Mouse (Mus musculus) testis, adult 2 months (tissue): Measurements from ENCODE around the gene Galnt10. TPM values are rescaled to one million over a fixed set of nuclear protein-coding genes. Genes with fewer than 3 reads are reported as not detected.

Source experiments
- H3K27ac ChIP-seq: fragments of 200-500 bp; 2 replicates; pipeline ENCODE4 v1.5.1; 2012; ENCODE audit warnings: low read depth, low read length; ENCODE audit not compliant: control insufficient read depth, insufficient read depth
- H3K27me3 ChIP-seq: fragments of 200-500 bp; 2 replicates; pipeline ENCODE4 v1.6.1; 2012; ENCODE audit warnings: mild to moderate bottlenecking, low read length, moderate library complexity; ENCODE audit not compliant: control insufficient read depth, insufficient read depth
- H3K36me3 ChIP-seq: fragments of 200-500 bp; 2 replicates; pipeline ENCODE4 v1.6.1; 2012; ENCODE audit warnings: mild to moderate bottlenecking, low read length; ENCODE audit not compliant: control insufficient read depth, insufficient read depth
- H3K4me1 ChIP-seq: fragments of 200-500 bp; 2 replicates; pipeline ENCODE4 v1.6.1; 2012; ENCODE audit warnings: low read length; ENCODE audit not compliant: control insufficient read depth, insufficient read depth
- H3K4me3 ChIP-seq: fragments of 200-500 bp; 2 replicates; pipeline ENCODE4 v1.5.1; 2012; ENCODE audit warnings: low read depth, mild to moderate bottlenecking, low read length, moderate library complexity, mixed read lengths; ENCODE audit not compliant: control insufficient read depth
- CTCF ChIP-seq: fragments of 200-500 bp; IDR thresholded peaks from 2 replicates; pipeline ENCODE4 v1.5.1; 2012; ENCODE audit warnings: low read depth, mild to moderate bottlenecking, inconsistent platforms, low read length, moderate library complexity; ENCODE audit not compliant: control insufficient read depth, insufficient read depth, insufficient replicate concordance
- POLR2A ChIP-seq: fragments of 200-500 bp; IDR thresholded peaks from 2 replicates; pipeline ENCODE4 v1.6.1; 2012; ENCODE audit warnings: low read depth, mild to moderate bottlenecking, inconsistent platforms, low read length, moderate library complexity; ENCODE audit not compliant: control insufficient read depth
- polyA plus RNA-seq: library from polyadenylated mRNA; depleted of rRNA; stranded (reverse); fragments of >200 nt; gene quantifications from 2 replicates; pipeline ENCODE4 v1.2.3, GENCODE M21; 2012

The Galnt10 gene
- polyA plus RNA-seq, 1 experiment, result 25.9 TPM

- no peaks in the 10 kb centered on the region for H3K27me3 ChIP-seq
- no peaks in the 10 kb centered on the region for H3K36me3 ChIP-seq
- TF ChIP-seq CTCF (no peak), POLR2A (no peak)
- H3K4me1 ChIP-seq, result peaks cover 9% of the 10 kb centered on the region
- H3K27ac ChIP-seq, result no peak overlapping the region
- H3K4me3 ChIP-seq, result peak overlapping the region; percentile 54
These were observed 9.1 kb downstream of the Galnt10 start for GRCm38 (mm10) chr11:57654386-57654785.

- no peak for TF ChIP-seq CTCF
- no peak for TF ChIP-seq POLR2A
- Histone ChIP-seq H3K4me3 (peak overlapping the region; percentile 30), H3K4me1 (peaks cover 9% of the 10 kb centered on the region), H3K27ac (no peak overlapping the region), H3K27me3 (no peaks in the 10 kb centered on the region), H3K36me3 (no peaks in the 10 kb centered on the region)
These were observed 9.7 kb downstream of the Galnt10 start for GRCm38 (mm10) chr11:57654977-57655397.

- peak overlapping the region; percentile 24; the same call in 1 of the 2 replicates for H3K27ac ChIP-seq
- TF ChIP-seq POLR2A, result no peak; the same call in 1 of the 2 replicates
- TF ChIP-seq CTCF, result no peak
- H3K4me1 ChIP-seq, result peaks cover 9% of the 10 kb centered on the region
- no peaks in the 10 kb centered on the region for H3K36me3 ChIP-seq
- no peaks in the 10 kb centered on the region for H3K27me3 ChIP-seq
- peak overlapping the region; percentile 46 for H3K4me3 ChIP-seq
These were observed 10.6 kb downstream of the Galnt10 start for GRCm38 (mm10) chr11:57655669-57656325.

GRCm38 (mm10) chr11:57656602-57657275, 11.5 kb downstream of the Galnt10 start:
- H3K27ac ChIP-seq, result peak overlapping the region; percentile 3; the same call in 1 of the 2 replicates
- H3K36me3 ChIP-seq, result no peaks in the 10 kb centered on the region
- H3K4me1 ChIP-seq, result peaks cover 2% of the 10 kb centered on the region
- peak overlapping the region; percentile 46 for H3K4me3 ChIP-seq
- no peaks in the 10 kb centered on the region for H3K27me3 ChIP-seq
- TF ChIP-seq POLR2A (0 out of 2 replicates have a peak, but pooled peaks have one; percentile 10), CTCF (no peak)

- peaks cover 2% of the 10 kb centered on the region for H3K4me1 ChIP-seq
- no peak; the same call in 1 of the 2 replicates for TF ChIP-seq POLR2A
- no peak for TF ChIP-seq CTCF
- no peak overlapping the region; the same call in 1 of the 2 replicates for H3K27ac ChIP-seq
- H3K4me3 ChIP-seq, result peak overlapping the region; percentile 46
- H3K36me3 ChIP-seq, result no peaks in the 10 kb centered on the region
- H3K27me3 ChIP-seq, result no peaks in the 10 kb centered on the region
These were observed 12.3 kb downstream of the Galnt10 start for GRCm38 (mm10) chr11:57657370-57658072.

GRCm38 (mm10) chr11:57658214-57658613, 13.0 kb downstream of the Galnt10 start:
- TF ChIP-seq POLR2A (no peak), CTCF (no peak)
- Histone ChIP-seq H3K4me3 (peak overlapping the region; percentile 46), H3K27me3 (no peaks in the 10 kb centered on the region), H3K36me3 (no peaks in the 10 kb centered on the region), H3K4me1 (peaks cover 2% of the 10 kb centered on the region), H3K27ac (no peak overlapping the region)

GRCm38 (mm10) chr11:57658751-57659150, 13.5 kb downstream of the Galnt10 start:
- Histone ChIP-seq H3K27ac (no peak overlapping the region), H3K4me1 (peaks cover 2% of the 10 kb centered on the region), H3K4me3 (no peak overlapping the region), H3K36me3 (no peaks in the 10 kb centered on the region), H3K27me3 (no peaks in the 10 kb centered on the region)
- TF ChIP-seq CTCF (no peak), POLR2A (no peak)
